Comparison of ENCODE assay signal across 7 mouse cellular contexts in the genomic region with DNA sequence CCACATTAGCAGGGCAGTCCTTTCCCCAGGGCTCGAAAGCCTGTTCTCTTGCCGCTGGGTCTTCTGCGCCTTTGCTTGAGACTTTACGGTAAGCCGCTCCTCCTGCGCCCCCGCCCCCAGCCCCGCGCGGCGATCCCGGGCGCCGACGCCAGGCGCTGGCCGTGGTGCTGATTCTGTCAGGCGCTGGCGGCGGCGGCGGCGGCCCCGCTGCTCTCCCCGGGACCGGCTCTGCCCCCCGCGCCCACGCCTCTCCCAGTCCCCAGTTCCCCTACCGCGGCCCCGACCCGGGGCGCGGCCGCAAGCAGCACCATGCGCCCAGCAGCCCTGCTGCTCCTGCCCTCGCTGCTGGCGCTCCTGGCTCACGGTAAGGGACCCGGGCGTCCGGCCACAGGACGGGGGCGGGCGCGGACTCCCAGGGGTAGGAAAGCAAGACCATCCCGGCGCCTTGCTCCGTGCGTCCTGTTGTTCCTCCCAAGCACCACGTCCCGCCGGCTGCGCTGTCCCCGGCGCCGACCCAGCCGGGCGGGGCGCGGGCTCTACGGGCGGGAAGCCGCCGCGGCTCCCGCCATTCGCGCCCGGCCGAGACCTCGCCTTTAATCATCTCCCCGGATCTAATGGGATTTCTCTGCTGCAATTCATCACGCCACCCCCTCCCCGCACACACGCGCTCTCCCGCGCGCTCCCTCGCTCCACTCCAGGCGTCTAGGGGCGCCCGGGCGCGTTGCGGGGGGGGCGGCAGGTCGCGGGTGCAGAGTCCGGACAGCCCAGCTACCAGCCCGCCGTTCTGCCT. TPM values are rescaled to one million over a fixed set of nuclear protein-coding genes. Genes with fewer than 3 reads are reported as not detected.
DNase-seq lines count a peak whose midpoint lies in the region; ATAC-seq and TF ChIP-seq lines count a peak whose summit lies in the region.

Gene Sez6, plus strand, starts transcription at position 50 of the 790 bp plus-strand sequence.

- peaks cover 55% of the 10 kb centered on the region for H3K27me3 ChIP-seq in embryonic facial prominence, embryonic 14.5 days (replicated peaks; ENCODE audit: control insufficient read depth, insufficient read depth, low read length)
- peaks cover 95% of the 10 kb centered on the region for H3K27me3 ChIP-seq in heart, embryonic 10.5 days (ENCODE audit: insufficient read depth, poor library complexity, severe bottlenecking)
- peaks cover 97% of the 10 kb centered on the region for H3K27me3 ChIP-seq in kidney, embryonic 15.5 days
- H3K27me3 ChIP-seq in splenic B cell, adult 2 months (ENCODE audit: control insufficient read depth, insufficient read depth, low read length, poor library complexity, severe bottlenecking), result peaks cover 2% of the 10 kb centered on the region

- TF ChIP-seq POLR2A in brain, embryonic 14.5 days (IDR thresholded peaks at IDR 0.05; ENCODE audit: borderline replicate concordance, extremely low read depth, insufficient read depth, insufficient read length, poor library complexity, severe bottlenecking), result peak; percentile 46; the same call in 1 of the 2 replicates

- H3K4me1 ChIP-seq in embryonic facial prominence, embryonic 14.5 days (ENCODE audit: control insufficient read depth, insufficient read depth, low read length), result peaks cover 11% of the 10 kb centered on the region; the same call in 1 of the 2 replicates
- H3K4me1 ChIP-seq in heart, embryonic 10.5 days, result peaks cover 27% of the 10 kb centered on the region
- H3K4me1 ChIP-seq in kidney, embryonic 15.5 days, result peaks cover 18% of the 10 kb centered on the region

- peak within 1 kb of the TSS; percentile 55 for H3K4me3 ChIP-seq in embryonic facial prominence, embryonic 14.5 days (ENCODE audit: low read depth, low read length)
- H3K4me3 ChIP-seq in heart, embryonic 10.5 days, result peak within 1 kb of the TSS; percentile 64
- peak within 1 kb of the TSS; percentile 53 for H3K4me3 ChIP-seq in kidney, embryonic 15.5 days (replicated peaks)

- peak within 1 kb of the TSS; percentile 100 for H3K4me2 ChIP-seq in embryonic facial prominence, embryonic 14.5 days (ENCODE audit: low read depth, low read length)
- H3K4me2 ChIP-seq in kidney, embryonic 15.5 days, result peak within 1 kb of the TSS; percentile 97

- peak; percentile 95 for DNase-seq in brain, embryonic 14.5 days (ENCODE audit: low read depth)
- DNase-seq in embryonic facial prominence, embryonic 14.5 days (ENCODE audit: low spot score), result peak; percentile 83
- peak; percentile 86 for DNase-seq in heart, embryonic 10.5 days (ENCODE audit: low spot score)
- peak; percentile 69 for DNase-seq in liver
- DNase-seq in naive thymus-derived CD4-positive, alpha-beta T cell, adult 2 months (ENCODE audit: low read depth), result peak; percentile 66
- DNase-seq in splenic B cell, adult 2 months (ENCODE audit: low read depth, low spot score), result peak; percentile 67

- TF ChIP-seq CTCF in brain, embryonic 14.5 days (IDR thresholded peaks at IDR 0.05; ENCODE audit: borderline replicate concordance, extremely low read depth, insufficient read depth, insufficient read length), result peak; percentile 32

- under 1% methylated on average over 30 of the region's 94 CpGs for WGBS in embryonic facial prominence, embryonic 14.5 days
- under 1% methylated on average over 94 of the region's 94 CpGs for WGBS in heart, embryonic 10.5 days
- WGBS in kidney, embryonic 15.5 days, result under 1% methylated on average over 92 of the region's 94 CpGs

- no peak within 1 kb of the TSS for H3K27ac ChIP-seq in embryonic facial prominence, embryonic 14.5 days (replicated peaks; ENCODE audit: low read depth, low read length)
- no peak within 1 kb of the TSS for H3K27ac ChIP-seq in heart, embryonic 10.5 days
- no peak within 1 kb of the TSS for H3K27ac ChIP-seq in kidney, embryonic 15.5 days

- no peaks in the 10 kb centered on the region for H3K36me3 ChIP-seq in embryonic facial prominence, embryonic 14.5 days (ENCODE audit: control insufficient read depth, insufficient read depth, low read length)
- H3K36me3 ChIP-seq in heart, embryonic 10.5 days, result no peaks in the 10 kb centered on the region
- no peaks in the 10 kb centered on the region for H3K36me3 ChIP-seq in kidney, embryonic 15.5 days
- no peaks in the 10 kb centered on the region for H3K36me3 ChIP-seq in splenic B cell, adult 2 months (ENCODE audit: control insufficient read depth, insufficient read depth, low read length, poor library complexity, severe bottlenecking)

- no peak within 1 kb of the TSS for H3K9ac ChIP-seq in embryonic facial prominence, embryonic 14.5 days (ENCODE audit: low read depth, low read length)
- H3K9ac ChIP-seq in kidney, embryonic 15.5 days, result 0 out of 2 replicates have a peak within 1 kb of the TSS, but pooled peaks have one; percentile 4

- no peaks in the 10 kb centered on the region for H3K9me3 ChIP-seq in embryonic facial prominence, embryonic 14.5 days (ENCODE audit: control insufficient read depth, low read length)
- H3K9me3 ChIP-seq in heart, embryonic 10.5 days, result no peaks in the 10 kb centered on the region
- no peaks in the 10 kb centered on the region for H3K9me3 ChIP-seq in kidney, embryonic 15.5 days (replicated peaks)

- peak; percentile 89 for ATAC-seq in embryonic facial prominence, embryonic 14.5 days (ENCODE audit: low read depth)
- peak; percentile 69; the same call in 1 of the 2 replicates for ATAC-seq in kidney, embryonic 15.5 days (replicated peaks; ENCODE audit: low FRiP score)

RNA-seq across cellular contexts. Expression of gene Sez6, which starts in this region (rescaled TPM):
- polyA plus RNA-seq in brain, embryonic 14.5 days (2012; rRNA removed), result 173 and 174 TPM in 2 replicates
- polyA plus RNA-seq in embryonic facial prominence, embryonic 14.5 days (2014; fragmentation: Nextera tagmentation; extraction: Ambion mirVana), result 1.4 and 1.8 TPM in 2 replicates
- polyA plus RNA-seq in heart, embryonic 10.5 days (2016; fragmentation: Nextera tagmentation; extraction: Ambion mirVana), result 0.05 and 0.30 TPM in 2 replicates
- polyA plus RNA-seq in kidney, embryonic 15.5 days (2015; fragmentation: Nextera tagmentation; extraction: Ambion mirVana), result 0.44 TPM in 1 of 2 replicates, not detected in the other

Comparison
In these comparisons a context has a peak if more than half of its experiments do, and no peak if none do; other contexts are left out.
1. RNA of gene Sez6 (polyA plus RNA-seq): 173 to 174 TPM in brain, embryonic 14.5 days; 1.4 to 1.8 TPM in embryonic facial prominence, embryonic 14.5 days, 0.44 TPM in kidney, embryonic 15.5 days and 0.05 to 0.30 TPM in heart, embryonic 10.5 days; every median in the first group is over 10 times any median in the second.
2. Peak in DNase-seq and H3K4me3 ChIP-seq in heart, embryonic 10.5 days; RNA of the gene not detected or under 1 TPM.
3. Peak in ATAC-seq, H3K4me3 ChIP-seq, H3K9ac ChIP-seq and H3K4me2 ChIP-seq in kidney, embryonic 15.5 days; RNA of the gene not detected or under 1 TPM.
4. Peak in every context shown above with its lines, with median percentiles within 50 percentile points of each other: DNase-seq and H3K4me3 ChIP-seq.